Mouse (Mus musculus) 3T3-L1 (cell line): ENCODE data around the gene Tbk1.

ENCODE experiments used
- DNase-seq: peaks from one replicate; pipeline ENCODE4 v3.0.0-alpha.2; 2015; ENCODE audit warnings: low read depth, low spot score

The Tbk1 gene

DNA sequence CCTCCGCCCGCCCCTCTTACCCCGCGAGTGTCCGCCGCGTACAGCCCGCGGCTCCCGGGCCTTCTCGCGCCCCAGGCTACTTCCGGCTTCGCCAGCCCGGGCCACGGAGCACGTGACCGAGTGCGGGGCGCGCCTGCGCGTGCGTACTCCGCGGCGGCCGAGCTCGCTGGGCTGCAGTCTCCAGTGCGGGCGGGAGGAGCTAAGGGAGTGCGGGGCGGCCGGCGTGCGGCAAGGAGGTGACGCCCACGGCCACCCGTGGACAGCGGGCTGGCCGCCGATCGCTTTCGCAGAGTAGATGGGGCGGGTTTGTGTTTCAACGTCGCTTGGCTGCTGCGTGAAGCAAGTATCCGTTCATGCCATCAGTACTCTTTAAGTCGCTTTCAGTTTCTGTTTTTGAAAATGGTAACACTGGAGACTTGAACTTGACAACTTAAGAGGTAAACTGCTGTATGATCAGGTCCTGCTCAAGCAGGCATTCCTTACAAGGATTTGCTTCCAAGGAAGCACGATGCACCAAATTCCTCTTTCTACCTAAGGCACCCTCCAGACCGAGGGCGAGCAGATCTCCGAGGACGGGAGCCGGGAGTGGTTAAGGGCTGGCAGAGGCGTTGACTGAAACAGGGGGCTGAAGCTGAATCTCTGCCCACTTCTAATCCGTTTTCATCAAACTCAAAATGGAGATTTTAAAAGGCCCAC lies at the start of gene Tbk1:
TSS of gene Tbk1 (minus strand) at position 113 of the 696 bp plus-strand sequence.
- DNase-seq, result peak; percentile 79

- no peak for DNase-seq
These were observed 49.7 kb upstream of the Tbk1 start for GRCm38 (mm10) chr10:121636276-121636675.

- no peak for DNase-seq
These were observed 47.6 kb upstream of the Tbk1 start for GRCm38 (mm10) chr10:121634159-121634558.

- no peak for DNase-seq
These were observed 42.0 kb upstream of the Tbk1 start for GRCm38 (mm10) chr10:121628561-121629040.

DNA sequence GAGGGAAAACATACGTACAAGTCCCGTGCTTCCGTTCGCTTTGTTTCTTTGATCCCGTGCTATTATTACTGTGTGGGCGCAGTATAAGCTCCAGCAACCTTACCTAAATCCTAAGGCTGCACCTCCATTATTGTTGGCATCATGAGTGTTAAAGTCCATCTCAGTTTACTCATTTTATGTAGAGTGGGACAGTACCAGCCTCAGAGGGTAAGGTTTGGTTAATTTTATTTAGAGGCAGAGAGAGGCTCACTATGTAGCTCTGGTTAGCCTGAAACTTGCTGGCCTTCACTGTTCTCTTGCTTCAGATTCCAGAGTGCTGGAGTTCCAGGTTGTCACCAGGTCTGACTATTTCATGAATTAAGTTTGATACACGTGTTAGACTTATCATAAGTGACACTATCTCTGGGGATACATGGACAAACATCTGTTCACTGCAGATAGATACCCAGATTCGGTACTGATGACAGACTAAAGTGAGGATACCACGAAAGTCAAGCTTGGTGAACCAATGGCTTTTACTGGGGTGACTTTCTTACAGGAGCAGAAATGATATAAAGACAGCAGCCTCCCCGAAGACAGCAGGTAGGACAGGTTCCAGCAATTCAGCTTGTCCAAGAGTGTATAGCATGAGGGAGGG lies 40.7 kb upstream of the Tbk1 start:
- no peak for DNase-seq

DNA sequence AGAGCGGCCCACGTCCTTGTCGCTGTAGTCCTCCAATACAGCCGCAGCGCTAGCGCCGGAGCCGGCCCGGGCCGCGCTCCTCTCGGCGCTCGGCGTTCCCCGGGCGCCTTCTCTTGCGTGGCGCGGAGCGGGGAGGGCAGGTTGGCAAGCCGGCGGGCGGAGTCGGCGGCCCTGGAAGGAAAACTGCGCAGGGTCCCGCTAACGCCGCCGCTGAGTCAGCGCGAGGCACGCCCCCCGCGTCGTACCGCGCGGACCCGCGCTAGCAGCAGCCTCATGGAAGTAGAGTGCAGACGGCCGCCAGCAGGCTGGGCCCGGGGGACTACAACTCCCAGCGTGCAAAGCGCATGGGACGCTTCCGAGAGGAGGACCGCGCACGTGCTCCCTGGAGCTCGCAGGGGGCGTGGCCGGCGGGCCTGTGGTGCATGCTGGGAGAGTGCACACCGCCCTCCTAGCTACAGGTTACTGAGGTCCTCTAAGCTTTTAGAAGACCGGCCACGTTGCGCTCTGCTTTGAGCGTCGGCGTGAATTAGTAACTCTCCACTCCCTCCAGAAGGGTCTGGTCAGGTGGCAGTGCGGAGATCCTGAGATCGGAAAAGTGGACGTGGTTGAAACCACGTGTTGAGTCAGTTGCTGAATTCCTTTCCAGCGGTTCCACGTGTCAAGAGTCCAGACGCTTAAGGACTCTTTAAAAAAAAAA lies 39.7 kb upstream of the Tbk1 start, which contains the start of gene Xpot:
TSS of gene Xpot (minus strand) at position 147 of the 697 bp plus-strand sequence.
- DNase-seq, result peak; percentile 95

- DNase-seq, result peak; percentile 61
These were observed 39.0 kb upstream of the Tbk1 start for GRCm38 (mm10) chr10:121625407-121626185.

DNA sequence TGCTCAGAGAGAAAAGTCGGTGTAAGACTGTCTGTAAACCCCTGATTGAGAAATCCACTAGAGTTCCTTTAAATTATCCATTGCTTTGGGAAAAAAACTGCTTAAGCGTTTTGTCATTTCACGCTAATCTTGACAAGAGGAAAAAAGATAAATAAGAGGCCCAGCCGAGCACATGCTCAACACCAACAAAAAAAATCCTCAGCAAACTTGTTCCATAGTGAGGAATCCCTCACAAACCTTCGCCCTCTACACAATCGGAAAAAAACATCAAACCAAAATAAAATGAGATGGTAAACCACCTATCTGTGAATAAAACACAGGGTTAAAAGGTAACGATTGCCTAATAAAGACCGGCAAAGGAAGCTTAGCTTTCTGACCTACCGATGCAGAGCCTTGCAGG lies 38.4 kb upstream of the Tbk1 start:
- peak; percentile 20 for DNase-seq

DNA sequence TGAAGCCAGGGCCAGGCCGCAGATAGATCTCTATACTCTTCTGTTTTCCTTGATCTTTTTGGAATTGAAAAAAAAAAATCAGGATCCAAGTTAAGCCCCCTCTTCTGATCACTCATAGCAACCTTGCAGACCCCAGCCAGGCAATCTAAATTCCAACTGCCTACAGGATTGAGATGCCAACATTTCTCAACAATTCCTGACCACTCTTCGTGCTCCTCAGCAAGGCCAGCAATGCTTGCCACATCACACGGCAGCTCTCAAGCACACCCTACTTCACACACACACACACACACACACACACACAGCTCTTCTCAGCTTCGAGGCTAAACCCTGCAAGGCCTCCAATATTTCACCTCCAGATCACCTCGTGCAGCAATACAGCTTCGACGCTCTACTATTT lies 37.1 kb upstream of the Tbk1 start:
- DNase-seq, result no peak

GRCm38 (mm10) chr10:121622431-121622830 lies 35.8 kb upstream of the Tbk1 start:
- no peak for DNase-seq

- DNase-seq, result no peak
These were observed 29.3 kb upstream of the Tbk1 start for GRCm38 (mm10) chr10:121615935-121616334.

GRCm38 (mm10) chr10:121615146-121615870 lies 28.7 kb upstream of the Tbk1 start:
- DNase-seq, result no peak

- no peak for DNase-seq
These were observed 27.0 kb upstream of the Tbk1 start for GRCm38 (mm10) chr10:121613570-121613969.

DNA sequence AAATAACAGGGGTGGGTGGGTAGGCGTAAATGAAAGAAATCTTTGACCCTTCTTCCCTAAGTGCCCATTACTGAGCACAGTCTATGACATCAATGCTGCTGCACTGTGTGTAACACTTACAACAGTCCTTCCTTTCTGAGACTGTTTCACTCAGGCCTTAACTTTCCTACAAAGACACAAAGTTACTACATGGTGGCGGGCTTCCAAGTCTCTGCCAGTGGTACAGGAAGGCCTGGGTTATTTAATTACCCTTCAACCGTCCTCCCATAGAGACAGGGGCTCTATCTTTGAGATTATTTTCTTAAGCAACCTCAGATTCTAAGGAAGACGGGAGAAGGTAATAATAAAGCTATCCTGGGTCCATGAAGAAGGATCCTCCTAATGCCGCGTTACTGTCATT lies 25.9 kb upstream of the Tbk1 start:
- no peak for DNase-seq

GRCm38 (mm10) chr10:121611587-121611986 lies 25.0 kb upstream of the Tbk1 start:
- no peak for DNase-seq

DNA sequence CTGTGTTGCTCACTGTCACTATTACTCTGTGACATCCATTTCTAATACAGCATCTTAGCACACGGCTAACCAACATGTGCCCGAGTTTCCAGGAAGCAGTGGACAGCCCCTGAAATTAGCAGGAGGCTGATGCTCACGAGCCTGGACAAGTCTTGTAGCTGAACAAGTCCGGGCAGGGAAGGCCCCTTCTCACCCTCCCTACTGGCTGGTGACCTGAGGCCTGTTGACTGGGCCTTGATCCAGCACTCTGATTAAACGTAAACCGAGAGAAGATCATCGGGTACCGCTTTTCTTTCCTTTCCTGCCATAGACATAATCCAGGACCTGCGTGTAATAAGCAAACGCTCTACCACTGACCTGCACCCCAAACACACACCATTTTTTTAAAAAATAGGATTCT lies 21.6 kb upstream of the Tbk1 start:
- no peak for DNase-seq

DNA sequence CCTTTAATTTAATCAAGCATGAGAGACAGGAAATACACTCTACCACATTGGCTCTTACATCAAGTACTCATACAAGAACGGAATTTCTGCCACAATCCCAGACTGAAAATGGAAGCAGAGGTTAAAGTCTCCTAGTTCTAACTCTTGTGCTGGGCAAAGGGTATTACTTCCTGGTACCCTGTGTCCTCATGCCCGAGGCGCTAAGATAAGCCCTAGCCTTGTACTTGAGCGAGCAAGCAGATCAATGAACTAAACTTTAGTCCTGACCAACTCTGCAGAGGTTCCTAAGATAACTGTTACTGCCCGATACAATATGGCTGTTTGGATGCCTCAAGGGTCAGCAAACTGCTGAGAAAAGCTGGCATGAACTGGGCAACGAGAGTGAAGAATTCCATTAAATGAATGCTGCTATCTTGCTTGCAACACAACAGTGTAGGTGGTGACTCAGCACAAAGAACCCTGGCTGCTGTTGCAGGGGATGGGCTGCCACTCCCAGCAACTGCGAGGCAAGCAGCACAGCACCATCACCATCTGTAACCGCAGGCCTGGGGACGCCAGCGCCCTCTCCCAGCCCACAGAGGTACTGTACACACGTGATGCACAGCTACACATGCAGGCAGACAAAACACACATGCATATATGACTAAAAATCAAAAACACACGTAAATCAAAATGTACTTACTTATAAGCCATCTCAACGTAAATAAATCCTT lies 18.2 kb upstream of the Tbk1 start:
- peak; percentile 27 for DNase-seq

DNA sequence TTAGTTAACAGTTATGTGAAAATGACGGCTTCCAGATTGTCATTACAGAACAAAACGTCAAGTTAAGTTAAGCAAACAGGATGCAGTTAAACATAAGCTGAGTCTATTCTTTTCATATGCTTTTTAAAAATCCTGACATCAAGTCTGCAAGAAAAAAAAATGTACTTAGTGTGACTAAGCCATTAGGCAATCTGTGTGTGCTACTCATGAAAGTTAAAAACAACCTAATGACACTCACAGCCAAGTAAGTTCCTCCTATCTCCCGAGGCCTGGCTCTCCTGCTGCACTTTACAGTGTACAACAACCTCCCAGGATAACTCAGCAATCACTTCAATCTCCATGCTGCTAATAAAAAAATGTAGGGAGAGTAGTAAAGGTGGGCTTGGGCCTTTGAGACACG lies 17.0 kb upstream of the Tbk1 start:
- no peak for DNase-seq

DNA sequence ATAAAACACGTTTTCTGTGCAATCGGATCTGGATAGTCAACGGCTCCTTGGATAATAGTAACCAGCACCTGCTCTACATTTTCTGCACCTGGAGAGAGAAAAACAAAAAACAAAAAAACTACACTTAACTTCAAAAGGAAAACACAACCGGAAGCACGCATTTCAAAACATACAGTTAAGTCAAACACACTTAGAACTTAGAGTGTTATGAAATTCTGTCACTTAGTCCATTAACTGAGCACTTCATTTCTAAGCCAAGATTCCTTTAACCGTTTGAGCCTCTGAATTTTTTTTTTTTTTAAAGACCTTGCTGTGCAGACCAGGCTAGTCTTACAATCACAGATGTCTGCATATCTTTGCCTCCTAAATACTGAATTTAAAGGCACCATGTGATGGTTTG lies 14.7 kb upstream of the Tbk1 start:
- DNase-seq, result no peak

DNA sequence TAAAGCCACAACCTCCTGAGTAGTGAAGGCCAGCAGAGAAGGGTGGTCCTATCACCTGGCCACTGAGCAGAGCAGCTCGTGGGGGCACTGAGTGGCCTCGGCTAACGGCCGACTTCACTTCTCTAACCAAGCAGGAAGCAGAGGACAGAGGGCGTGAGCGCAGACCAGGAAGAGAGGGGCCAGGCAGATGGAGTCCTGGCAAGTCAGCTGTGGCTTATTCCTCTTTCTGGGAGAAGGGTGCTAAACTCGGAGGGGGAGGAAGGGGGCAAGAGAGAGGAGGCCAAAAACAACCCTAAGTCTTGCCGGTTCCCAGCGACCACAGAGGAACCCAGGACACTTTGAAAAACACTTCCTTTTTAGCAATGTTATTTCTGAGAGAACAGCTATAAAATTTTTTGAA lies 10.0 kb upstream of the Tbk1 start:
- DNase-seq, result no peak
